Mouse (Mus musculus): ENCODE results near the gene Gsx1. TPM values are rescaled to one million over a fixed set of nuclear protein-coding genes. Genes with fewer than 3 reads are reported as not detected.

Gene Gsx1
- polyA plus RNA-seq, 1 experiment: not detected

- no peak overlapping the region for H3K4me3 ChIP-seq (replicated peaks)
- H3K36me3 ChIP-seq (replicated peaks; ENCODE audit: low read length): no peaks in the 10 kb centered on the region
- H3K27me3 ChIP-seq (replicated peaks): peaks cover 83% of the 10 kb centered on the region
- TF ChIP-seq GATA1 (IDR thresholded peaks at IDR 0.05; ENCODE audit: borderline replicate concordance, low read length) (no peak), FLI1 (IDR thresholded peaks at IDR 0.05; ENCODE audit: low read length) (no peak)
- H3K9me3 ChIP-seq: no peaks in the 10 kb centered on the region
- H3K4me1 ChIP-seq: peaks cover 23% of the 10 kb centered on the region
Measured at GRCm38 (mm10) chr5:147191801-147192575, 3.5 kb downstream of the Gsx1 start.

- Histone ChIP-seq H3K36me3 (replicated peaks; ENCODE audit: low read length) (no peaks in the 10 kb centered on the region), H3K4me1 (peaks cover 17% of the 10 kb centered on the region), H3K9me3 (no peaks in the 10 kb centered on the region), H3K4me3 (replicated peaks) (no peak overlapping the region), H3K27me3 (replicated peaks) (peaks cover 83% of the 10 kb centered on the region)
- no peak for TF ChIP-seq GATA1 (IDR thresholded peaks at IDR 0.05; ENCODE audit: borderline replicate concordance, low read length)
- TF ChIP-seq FLI1 (IDR thresholded peaks at IDR 0.05; ENCODE audit: low read length): no peak
Measured at GRCm38 (mm10) chr5:147192576-147192960, 4.1 kb downstream of the Gsx1 start.

GRCm38 (mm10) chr5:147204905-147205304 is 16.4 kb downstream of the Gsx1 start:
- Histone ChIP-seq H3K27me3 (replicated peaks) (peaks cover 25% of the 10 kb centered on the region), H3K9me3 (peaks cover 15% of the 10 kb centered on the region), H3K4me3 (replicated peaks) (no peak overlapping the region), H3K36me3 (replicated peaks; ENCODE audit: low read length) (no peaks in the 10 kb centered on the region), H3K4me1 (no peaks in the 10 kb centered on the region)
- TF ChIP-seq GATA1 (IDR thresholded peaks at IDR 0.05; ENCODE audit: borderline replicate concordance, low read length) (no peak), FLI1 (IDR thresholded peaks at IDR 0.05; ENCODE audit: low read length) (no peak)

GRCm38 (mm10) chr5:147207852-147208251 is 19.4 kb downstream of the Gsx1 start:
- no peaks in the 10 kb centered on the region for H3K4me1 ChIP-seq
- no peaks in the 10 kb centered on the region for H3K36me3 ChIP-seq (replicated peaks; ENCODE audit: low read length)
- TF ChIP-seq GATA1 (IDR thresholded peaks at IDR 0.05; ENCODE audit: borderline replicate concordance, low read length): no peak
- TF ChIP-seq FLI1 (IDR thresholded peaks at IDR 0.05; ENCODE audit: low read length): no peak
- H3K9me3 ChIP-seq: peaks cover 26% of the 10 kb centered on the region
- peaks cover 29% of the 10 kb centered on the region for H3K27me3 ChIP-seq (replicated peaks)
- H3K4me3 ChIP-seq (replicated peaks): peak overlapping the region; percentile 62

GRCm38 (mm10) chr5:147208471-147208870 is 20.0 kb downstream of the Gsx1 start:
- peaks cover 31% of the 10 kb centered on the region for H3K27me3 ChIP-seq (replicated peaks)
- no peaks in the 10 kb centered on the region for H3K4me1 ChIP-seq
- H3K4me3 ChIP-seq (replicated peaks): no peak overlapping the region
- no peak for TF ChIP-seq FLI1 (IDR thresholded peaks at IDR 0.05; ENCODE audit: low read length)
- TF ChIP-seq GATA1 (IDR thresholded peaks at IDR 0.05; ENCODE audit: borderline replicate concordance, low read length): no peak
- peaks cover 26% of the 10 kb centered on the region for H3K9me3 ChIP-seq
- no peaks in the 10 kb centered on the region for H3K36me3 ChIP-seq (replicated peaks; ENCODE audit: low read length)

- Histone ChIP-seq H3K36me3 (replicated peaks; ENCODE audit: low read length) (no peaks in the 10 kb centered on the region), H3K4me1 (peaks cover 5% of the 10 kb centered on the region), H3K27me3 (replicated peaks) (peaks cover 57% of the 10 kb centered on the region), H3K4me3 (replicated peaks) (no peak overlapping the region), H3K9me3 (no peaks in the 10 kb centered on the region)
- no peak for TF ChIP-seq FLI1 (IDR thresholded peaks at IDR 0.05; ENCODE audit: low read length)
Measured at GRCm38 (mm10) chr5:147227354-147228112, 39.0 kb downstream of the Gsx1 start.

GRCm38 (mm10) chr5:147235406-147236309 is 47.2 kb downstream of the Gsx1 start:
- H3K4me1 ChIP-seq: peaks cover 7% of the 10 kb centered on the region; the same call in 1 of the 2 replicates
- H3K9me3 ChIP-seq: no peaks in the 10 kb centered on the region
- no peaks in the 10 kb centered on the region for H3K36me3 ChIP-seq (replicated peaks; ENCODE audit: low read length)
- no peak for TF ChIP-seq FLI1 (IDR thresholded peaks at IDR 0.05; ENCODE audit: low read length)
- no peak for TF ChIP-seq GATA1 (IDR thresholded peaks at IDR 0.05; ENCODE audit: borderline replicate concordance, low read length)
- H3K27me3 ChIP-seq (replicated peaks): peaks cover 31% of the 10 kb centered on the region
- H3K4me3 ChIP-seq (replicated peaks): no peak overlapping the region

Other genes starting within 250 kb of the Gsx1 start
- gene Gtf3a, start 240.0 kb upstream of the Gsx1 start, polyA plus RNA-seq (2012; ENCODE audit: insufficient read depth, low replicate concordance): 63.5 and 83.9 TPM in 2 replicates
- 0.79 and 6.0 TPM in 2 replicates for gene Mtif3, start 224.9 kb upstream of the Gsx1 start, polyA plus RNA-seq (2012; ENCODE audit: insufficient read depth, low replicate concordance)
- 4.1 and 5.7 TPM in 2 replicates for gene Lnx2, start 112.1 kb upstream of the Gsx1 start, polyA plus RNA-seq (2012; ENCODE audit: insufficient read depth, low replicate concordance)
- gene Polr1d, start 111.6 kb upstream of the Gsx1 start, polyA plus RNA-seq (2012; ENCODE audit: insufficient read depth, low replicate concordance): 78.9 and 100 TPM in 2 replicates
- gene Pdx1, start 81.3 kb downstream of the Gsx1 start, polyA plus RNA-seq (2012; ENCODE audit: insufficient read depth, low replicate concordance): not detected in 2 replicates
- gene Cdx2, start 118.6 kb downstream of the Gsx1 start, polyA plus RNA-seq (2012; ENCODE audit: insufficient read depth, low replicate concordance): not detected in 2 replicates
- gene Urad, start 133.7 kb downstream of the Gsx1 start, polyA plus RNA-seq (2012; ENCODE audit: insufficient read depth, low replicate concordance): not detected in 2 replicates
- 0.60 TPM in 1 of 2 replicates, not detected in the other for gene Flt3, start 211.8 kb downstream of the Gsx1 start, polyA plus RNA-seq (2012; ENCODE audit: insufficient read depth, low replicate concordance)
- 1.2 and 3.6 TPM in 2 replicates for gene Pan3, start 241.5 kb downstream of the Gsx1 start, polyA plus RNA-seq (2012; ENCODE audit: insufficient read depth, low replicate concordance)

All from megakaryocyte, embryonic 14.5 days (primary cell).